Mouse (Mus musculus): ENCODE measurements around the gene Gm45716.

DNA sequence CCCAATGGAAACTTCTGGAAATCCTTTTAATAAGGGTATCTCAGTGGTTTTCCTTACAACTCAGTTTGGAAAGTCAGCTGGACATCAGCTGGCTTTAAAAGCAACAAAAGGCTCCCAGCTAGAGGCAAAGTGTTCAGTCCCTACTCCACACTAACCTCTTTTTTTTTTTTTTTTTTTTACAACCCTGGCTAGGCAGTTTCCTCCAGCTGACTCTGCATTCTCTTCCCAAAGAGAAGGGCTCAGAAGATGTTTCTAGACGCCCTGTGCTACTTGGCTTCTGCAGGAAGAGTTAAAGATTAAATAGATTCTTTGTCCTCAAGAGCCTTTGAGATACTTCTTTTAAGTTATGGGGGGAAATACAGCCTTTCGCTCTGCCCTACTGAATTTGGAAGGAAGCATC is 33.3 kb downstream of the Gm45716 start:
- no peak for TF ChIP-seq POLR2A (IDR thresholded peaks at IDR 0.05; ENCODE audit: control insufficient read depth, low read depth, low read length)
- TF ChIP-seq CTCF (IDR thresholded peaks at IDR 0.05; ENCODE audit: control insufficient read depth, insufficient read depth, insufficient replicate concordance, low read depth, low read length): no peak
